16 mouse cellular contexts compared by ENCODE assay signal in genomic region chr17:63085227-63085626, GRCm38 (mm10).
"Had no signal": no experiment of that assay in that cellular context is flagged by ENCODE, and none has a peak within 500 bp of the region (broad histone marks: within the 10 kb centered on the region; RNA-seq: fewer than 3 reads in every experiment).

No protein-coding gene starts in this region.

- H3K4me1 ChIP-seq: stomach, embryonic 15.5 days had no signal

- H3K4me3 ChIP-seq: neural tube, embryonic 13.5 days; neural tube, embryonic 15.5 days; stomach, embryonic 15.5 days had no signal

- H3K27ac ChIP-seq: neural tube, embryonic 13.5 days; neural tube, embryonic 15.5 days; stomach, embryonic 15.5 days; stomach, postnatal 0 days had no signal

- H3K9me3 ChIP-seq: stomach, embryonic 15.5 days had no signal

- DNase-seq: retina, postnatal 1 day; right cerebral cortex, adult 18-20 months; right cerebral cortex, postnatal 14 days; right cerebral cortex, postnatal 25 days; right cerebral cortex, postnatal 4 days; spleen, adult 18-20 months; thymus, adult 18-20 months; thymus, adult 2 months; thymus, postnatal 14 days; thymus, postnatal 25 days; thymus, postnatal 36 days; thymus, postnatal 4 days had no signal

- H3K4me2 ChIP-seq: neural tube, embryonic 13.5 days; neural tube, embryonic 15.5 days; stomach, embryonic 15.5 days had no signal

- H3K27me3 ChIP-seq: neural tube, embryonic 13.5 days; neural tube, embryonic 15.5 days; stomach, embryonic 15.5 days had no signal

- H3K36me3 ChIP-seq: neural tube, embryonic 13.5 days; neural tube, embryonic 15.5 days; stomach, embryonic 15.5 days had no signal

- H3K9ac ChIP-seq: neural tube, embryonic 13.5 days; neural tube, embryonic 15.5 days; stomach, embryonic 15.5 days had no signal
